Mouse (Mus musculus) lung, embryonic 16.5 days (tissue): Measurements from ENCODE around the gene Alppl2. TPM values are rescaled to one million over a fixed set of nuclear protein-coding genes. Genes with fewer than 3 reads are reported as not detected.

Experiments
- ATAC-seq: fragments of 200-750 bp; cut with Nextera tagmentation; 2 replicates; pipeline ENCODE4 v1.8.0; 2017; ENCODE audit warnings: low read depth, mild to moderate bottlenecking, moderate library complexity
- H3K27ac ChIP-seq: fragments of 300-500 bp; sonication (generic); 2 replicates; pipeline ENCODE4 v1.5.1; 2014; ENCODE audit warnings: mild to moderate bottlenecking, control low read depth, low read length
- H3K27me3 ChIP-seq: fragments of 300-500 bp; sonication (generic); 2 replicates; pipeline ENCODE4 v1.6.1; 2014; ENCODE audit warnings: low read depth, low read length, mixed read lengths; ENCODE audit not compliant: control insufficient read depth, insufficient read depth
- H3K36me3 ChIP-seq: fragments of 300-500 bp; sonication (generic); 2 replicates; pipeline ENCODE4 v1.6.1; 2014; ENCODE audit warnings: low read length; ENCODE audit not compliant: control insufficient read depth, insufficient read depth
- H3K4me1 ChIP-seq: fragments of 300-500 bp; sonication (generic); replicated peaks from 2 replicates; pipeline ENCODE4 v1.6.1; 2014; ENCODE audit warnings: low read length, mixed read lengths; ENCODE audit not compliant: control insufficient read depth, insufficient read depth
- H3K4me2 ChIP-seq: fragments of 300-500 bp; sonication (generic); 2 replicates; pipeline ENCODE4 v1.6.1; 2014; ENCODE audit warnings: low read depth, low read length, control low read depth
- H3K4me3 ChIP-seq: fragments of 300-500 bp; sonication (generic); 2 replicates; pipeline ENCODE4 v1.5.1; 2014; ENCODE audit warnings: mild to moderate bottlenecking, low read length, control low read depth
- H3K9ac ChIP-seq: fragments of 300-500 bp; sonication (generic); 2 replicates; pipeline ENCODE4 v1.6.1; 2014; ENCODE audit warnings: low read length, control low read depth
- H3K9me3 ChIP-seq: fragments of 300-500 bp; sonication (generic); 2 replicates; pipeline ENCODE4 v1.6.1; 2016; ENCODE audit warnings: low read length; ENCODE audit not compliant: control insufficient read depth
- WGBS: fragments of 180-500 bp; shearing (Covaris S2); extraction: QIAGEN DNeasy Blood & Tissue Kit; methylation state at CpG from one replicate; pipeline ENCODE4 v1.1.7; 2014; 5-methylcytosine and 5-hydroxymethylcytosine counted together
- polyA plus RNA-seq: library from polyadenylated mRNA; unstranded; fragments of >200 nt; fragmentation: Nextera tagmentation; extraction: Ambion mirVana; gene quantifications from 2 replicates; pipeline ENCODE4 v1.2.1, GENCODE M21; 2015

Gene Alppl2
- polyA plus RNA-seq: not detected in 2 replicates

DNA sequence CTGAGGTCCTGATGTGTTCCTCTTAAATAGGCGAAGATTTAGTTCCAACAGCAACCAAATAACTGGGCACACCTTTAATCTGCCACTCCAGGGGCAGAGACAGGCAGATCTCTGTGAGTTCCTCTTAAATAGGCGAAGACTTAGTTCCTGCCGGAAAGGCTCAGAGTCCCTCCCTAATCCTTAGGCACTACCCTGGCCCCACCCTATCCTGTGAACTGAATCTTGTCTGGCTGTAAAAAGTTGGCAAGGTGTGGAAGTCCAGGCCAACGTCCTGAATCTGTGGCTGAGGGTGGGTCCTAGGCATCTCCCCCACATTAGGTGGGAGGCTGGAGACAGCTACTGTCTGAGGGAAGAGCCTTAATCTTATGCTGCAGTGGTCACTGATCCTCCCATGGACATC is at the start of gene Alppl2:
Alppl2 (minus strand) TSS at position 101 of the 400 bp plus-strand sequence.
- Histone ChIP-seq H3K9ac (no peak within 1 kb of the TSS), H3K9me3 (no peaks in the 10 kb centered on the region), H3K36me3 (no peaks in the 10 kb centered on the region), H3K27me3 (no peaks in the 10 kb centered on the region), H3K4me1 (no peaks in the 10 kb centered on the region), H3K27ac (no peak within 1 kb of the TSS), H3K4me3 (no peak within 1 kb of the TSS), H3K4me2 (no peak within 1 kb of the TSS)
- WGBS: 70% methylated on average over 4 of the region's 4 CpGs
- ATAC-seq: no peak

DNA sequence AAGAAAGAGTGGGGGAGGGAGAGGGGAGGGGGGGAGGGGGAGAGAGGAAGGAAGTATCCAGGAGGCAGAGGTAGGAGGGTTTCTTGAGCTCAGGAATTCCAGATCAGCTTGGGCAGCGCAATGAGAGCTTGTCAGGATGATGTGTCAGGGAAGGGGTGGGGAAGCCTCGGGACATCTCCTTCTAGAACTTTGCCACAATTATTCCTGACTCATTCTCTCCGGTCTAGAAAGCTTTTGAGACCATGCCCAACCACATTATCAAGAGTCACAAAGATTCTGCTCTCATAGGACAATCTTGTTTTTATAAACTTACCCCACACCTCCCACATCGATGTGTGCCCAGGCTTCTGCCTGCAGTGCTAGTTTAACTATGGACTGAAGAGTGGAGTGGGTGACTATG is 42.1 kb upstream of the Alppl2 start:
- H3K27me3 ChIP-seq: peaks cover 25% of the 10 kb centered on the region
- no peaks in the 10 kb centered on the region for H3K4me1 ChIP-seq
- H3K27ac ChIP-seq: no peak overlapping the region
- H3K4me2 ChIP-seq: no peak overlapping the region
- 79% methylated on average over 4 of the region's 4 CpGs for WGBS
- H3K9me3 ChIP-seq: no peaks in the 10 kb centered on the region
- no peaks in the 10 kb centered on the region for H3K36me3 ChIP-seq
- no peak for ATAC-seq
- H3K9ac ChIP-seq: no peak overlapping the region
- no peak overlapping the region for H3K4me3 ChIP-seq

DNA sequence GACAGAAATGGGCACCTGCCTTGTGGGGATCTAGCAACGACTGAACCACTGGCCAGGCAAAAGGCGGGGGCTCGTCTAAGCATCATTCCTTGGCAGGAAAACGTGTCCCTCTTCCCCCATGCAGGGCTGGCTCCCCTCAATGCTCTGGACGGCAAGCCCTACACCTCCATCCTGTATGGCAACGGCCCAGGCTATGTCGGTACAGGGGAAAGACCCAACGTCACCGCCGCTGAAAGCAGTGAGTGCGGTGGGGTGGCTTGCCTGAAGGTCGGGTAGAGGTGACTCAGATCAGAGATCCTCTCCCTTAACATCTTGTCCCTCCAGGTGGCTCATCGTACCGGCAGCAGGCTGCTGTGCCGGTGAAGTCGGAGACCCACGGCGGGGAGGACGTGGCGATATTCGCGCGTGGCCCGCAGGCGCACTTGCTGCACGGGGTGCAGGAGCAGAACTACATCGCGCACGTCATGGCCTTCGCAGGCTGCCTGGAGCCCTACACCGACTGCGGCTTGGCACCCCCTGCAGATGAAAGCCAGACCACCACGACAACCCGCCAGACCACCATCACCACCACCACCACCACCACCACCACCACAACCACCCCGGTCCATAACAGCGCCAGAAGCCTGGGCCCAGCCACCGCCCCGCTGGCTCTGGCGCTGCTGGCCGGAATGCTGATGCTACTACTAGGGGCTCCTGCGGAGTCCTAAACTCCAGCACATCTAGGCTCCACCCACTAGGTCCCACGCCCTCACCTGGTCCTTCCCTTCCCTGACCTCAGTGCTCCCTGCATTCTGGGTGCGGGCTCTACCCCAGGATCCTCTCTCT is 37.7 kb upstream of the Alppl2 start:
- ATAC-seq: no peak
- WGBS: 10% methylated on average over 43 of the region's 43 CpGs
- H3K36me3 ChIP-seq: no peaks in the 10 kb centered on the region
- H3K4me2 ChIP-seq: no peak overlapping the region
- H3K4me1 ChIP-seq: no peaks in the 10 kb centered on the region
- H3K4me3 ChIP-seq: no peak overlapping the region
- no peak overlapping the region for H3K27ac ChIP-seq
- H3K9me3 ChIP-seq: no peaks in the 10 kb centered on the region
- no peak overlapping the region for H3K9ac ChIP-seq
- peaks cover 32% of the 10 kb centered on the region for H3K27me3 ChIP-seq

DNA sequence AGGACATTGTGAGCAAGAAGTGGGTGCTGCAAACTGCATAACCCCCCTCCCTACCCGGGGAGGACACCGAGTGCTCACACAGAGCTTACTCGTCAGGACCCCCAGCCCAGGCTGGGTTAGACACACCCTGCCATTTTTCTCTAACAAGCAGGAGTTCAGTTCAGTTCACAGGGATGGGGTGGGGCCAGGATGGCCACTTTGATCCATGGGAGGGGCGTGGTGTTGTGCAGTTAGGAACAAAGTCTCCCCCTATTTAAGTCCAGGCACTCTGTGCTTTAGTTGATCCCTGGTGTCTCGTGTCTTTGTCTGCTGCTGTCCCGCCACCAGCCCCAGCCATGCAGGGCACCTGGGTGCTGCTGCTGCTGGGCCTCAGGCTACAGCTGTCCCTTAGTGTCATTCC is 34.9 kb upstream of the Alppl2 start, which contains the start of gene Akp3:
Akp3 (plus strand) TSS at position 301 of the 400 bp plus-strand sequence.
- 68% methylated on average over 6 of the region's 6 CpGs for WGBS
- no peaks in the 10 kb centered on the region for H3K4me1 ChIP-seq
- no peaks in the 10 kb centered on the region for H3K9me3 ChIP-seq

DNA sequence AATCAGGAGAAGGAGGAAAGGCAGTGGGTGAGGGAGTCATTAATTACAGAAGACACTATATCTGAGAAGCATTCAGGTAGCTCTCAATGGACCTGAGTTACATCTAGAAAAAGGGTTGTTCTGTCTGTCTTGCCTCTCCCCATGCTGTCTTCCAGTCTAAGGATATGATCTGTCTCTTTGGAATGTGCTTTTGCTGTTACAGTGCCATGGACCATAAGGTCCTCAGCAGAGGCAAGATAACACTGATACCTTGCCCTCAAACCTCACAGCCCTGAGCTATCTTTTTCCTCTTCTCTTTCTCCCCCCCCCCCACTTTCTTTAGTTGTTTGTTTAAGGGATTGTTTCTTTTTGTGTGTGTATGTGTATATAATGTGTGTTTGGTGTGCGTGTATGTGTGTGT is 25.1 kb upstream of the Alppl2 start:
- H3K27me3 ChIP-seq: no peaks in the 10 kb centered on the region
- H3K4me2 ChIP-seq: no peak overlapping the region
- no peaks in the 10 kb centered on the region for H3K9me3 ChIP-seq
- no peaks in the 10 kb centered on the region for H3K4me1 ChIP-seq
- ATAC-seq: no peak
- H3K27ac ChIP-seq: no peak overlapping the region
- no peak overlapping the region for H3K4me3 ChIP-seq
- H3K9ac ChIP-seq: no peak overlapping the region
- WGBS: 72% methylated on average over 1 of the region's 1 CpGs
- no peaks in the 10 kb centered on the region for H3K36me3 ChIP-seq

More for the DNA sequence above, 34.9 kb upstream of the Alppl2 start, which contains the start of gene Akp3:
- Histone ChIP-seq H3K9ac (no peak within 1 kb of the TSS), H3K4me3 (no peak within 1 kb of the TSS), H3K4me2 (no peak within 1 kb of the TSS), H3K27ac (no peak within 1 kb of the TSS), H3K36me3 (no peaks in the 10 kb centered on the region), H3K27me3 (peaks cover 32% of the 10 kb centered on the region)
- ATAC-seq: no peak

DNA sequence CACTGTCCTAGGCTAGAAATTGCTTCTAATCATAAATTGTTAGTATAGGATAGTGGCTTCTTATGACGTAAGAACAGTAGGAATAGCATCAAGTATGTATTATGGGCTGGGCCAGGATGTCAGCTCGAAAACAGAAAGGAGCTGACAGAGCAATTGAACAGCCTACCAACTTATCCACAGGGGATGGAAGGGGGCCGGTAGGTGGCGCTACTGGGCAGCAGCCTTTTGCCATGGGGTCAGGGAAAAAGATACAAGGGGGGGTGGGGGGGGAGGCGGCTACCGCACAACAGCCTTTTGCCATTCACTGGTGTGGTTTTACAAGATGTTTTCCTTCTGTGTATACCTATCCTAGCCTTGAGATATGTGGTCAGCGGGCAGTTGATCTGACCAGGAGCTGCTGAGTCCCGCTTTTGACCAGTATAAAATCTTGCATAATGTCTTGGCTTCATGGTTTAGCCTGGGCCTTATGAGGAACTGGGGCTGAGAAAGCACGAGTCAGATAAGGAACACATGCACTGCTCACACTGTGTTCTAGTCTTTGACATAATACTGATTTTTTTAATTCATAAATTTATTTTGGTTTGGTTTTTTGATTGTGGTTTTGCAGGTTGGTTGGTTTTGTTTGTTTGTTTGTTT is 22.1 kb upstream of the Alppl2 start:
- no peaks in the 10 kb centered on the region for H3K9me3 ChIP-seq
- ATAC-seq: no peak
- no peaks in the 10 kb centered on the region for H3K4me1 ChIP-seq
- H3K27me3 ChIP-seq: no peaks in the 10 kb centered on the region
- no peaks in the 10 kb centered on the region for H3K36me3 ChIP-seq
- H3K9ac ChIP-seq: no peak overlapping the region
- no peak overlapping the region for H3K27ac ChIP-seq
- H3K4me2 ChIP-seq: no peak overlapping the region
- no peak overlapping the region for H3K4me3 ChIP-seq
- 35% methylated on average over 9 of the region's 9 CpGs for WGBS

DNA sequence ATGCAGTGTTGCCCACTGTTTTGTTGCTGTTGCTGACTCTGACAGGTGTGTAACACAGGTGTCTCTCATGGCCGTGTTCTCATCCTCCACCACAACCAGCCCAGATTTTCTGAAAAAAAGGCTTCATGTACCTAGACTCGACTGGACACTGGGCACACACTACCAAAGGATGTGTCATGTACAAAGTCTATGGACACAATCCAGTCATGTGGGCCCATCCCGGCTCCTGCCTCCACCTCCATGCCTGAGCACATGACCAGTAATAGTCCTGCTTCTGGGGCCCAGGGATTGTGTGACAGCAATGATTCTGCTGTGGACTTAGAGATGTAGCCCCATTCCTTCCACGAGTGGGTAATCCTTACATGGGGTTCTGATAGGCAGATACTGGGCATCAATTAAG is 18.8 kb upstream of the Alppl2 start:
- H3K27ac ChIP-seq: no peak overlapping the region
- H3K4me2 ChIP-seq: no peak overlapping the region
- no peak overlapping the region for H3K4me3 ChIP-seq
- WGBS: 80% methylated on average over 4 of the region's 4 CpGs
- ATAC-seq: no peak
- H3K9me3 ChIP-seq: no peaks in the 10 kb centered on the region
- no peak overlapping the region for H3K9ac ChIP-seq
- no peaks in the 10 kb centered on the region for H3K36me3 ChIP-seq
- H3K27me3 ChIP-seq: no peaks in the 10 kb centered on the region
- no peaks in the 10 kb centered on the region for H3K4me1 ChIP-seq

DNA sequence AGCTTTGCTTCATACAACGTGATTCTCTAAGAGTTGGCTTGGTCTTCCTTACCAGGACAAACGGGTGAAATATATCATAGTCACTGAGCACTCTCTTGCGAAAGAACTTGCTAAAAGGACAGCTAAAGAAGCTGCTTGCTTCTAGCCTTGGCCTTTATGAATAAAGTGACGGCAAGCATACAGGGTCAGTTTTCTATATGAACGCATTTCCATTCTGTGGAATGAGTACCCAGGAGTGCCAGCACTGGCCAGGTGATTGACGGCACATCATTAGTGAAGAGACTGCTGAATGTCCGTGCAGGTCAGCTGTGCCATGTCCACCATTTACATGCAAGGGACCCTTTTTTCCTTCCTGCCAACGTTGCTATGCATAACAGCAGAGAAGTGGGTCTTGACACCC is 16.8 kb upstream of the Alppl2 start:
- WGBS: 67% methylated on average over 8 of the region's 8 CpGs
- H3K4me1 ChIP-seq: no peaks in the 10 kb centered on the region

DNA sequence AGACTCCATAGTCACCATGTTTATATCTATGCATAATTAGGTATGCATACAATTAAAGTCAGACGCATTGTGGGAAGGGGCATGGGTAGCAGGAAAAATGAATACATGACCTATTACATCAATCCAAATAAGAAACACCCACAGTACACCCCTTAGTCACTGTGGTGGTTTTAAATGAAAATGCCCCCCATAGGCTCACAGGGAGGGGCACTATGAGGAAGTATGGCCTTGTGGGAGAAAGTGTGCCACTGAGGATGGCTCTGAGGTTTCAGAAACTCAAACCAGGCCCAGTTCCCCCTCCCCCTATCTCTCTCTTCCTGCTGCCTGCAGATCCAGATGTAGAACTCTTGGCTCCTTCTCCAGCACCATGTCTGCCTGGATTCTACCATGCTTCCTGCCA is 14.2 kb upstream of the Alppl2 start:
- Histone ChIP-seq H3K9me3 (no peaks in the 10 kb centered on the region), H3K4me3 (no peak overlapping the region), H3K9ac (no peak overlapping the region), H3K27me3 (no peaks in the 10 kb centered on the region; the same call in 1 of the 2 replicates), H3K27ac (no peak overlapping the region), H3K36me3 (no peaks in the 10 kb centered on the region), H3K4me1 (no peaks in the 10 kb centered on the region), H3K4me2 (no peak overlapping the region)
- no peak for ATAC-seq
- WGBS: 80% methylated on average over 1 of the region's 1 CpGs

More for the DNA sequence above, 16.8 kb upstream of the Alppl2 start:
- H3K4me3 ChIP-seq: no peak overlapping the region
- no peak overlapping the region for H3K27ac ChIP-seq
- H3K27me3 ChIP-seq: no peaks in the 10 kb centered on the region
- H3K36me3 ChIP-seq: no peaks in the 10 kb centered on the region
- no peak for ATAC-seq
- no peaks in the 10 kb centered on the region for H3K9me3 ChIP-seq
- H3K9ac ChIP-seq: no peak overlapping the region
- no peak overlapping the region for H3K4me2 ChIP-seq
